Mouse (Mus musculus) liver, embryonic 15.5 days (tissue): ENCODE data around the gene Itfg2. TPM values are rescaled to one million over a fixed set of nuclear protein-coding genes. Genes with fewer than 3 reads are reported as not detected.

ENCODE experiments used
- ATAC-seq: fragments of 200-750 bp; cut with Nextera tagmentation; 2 replicates; pipeline ENCODE4 v1.8.0; 2017; ENCODE audit warnings: moderate number of reproducible peaks, mild to moderate bottlenecking, moderate library complexity; ENCODE audit not compliant: insufficient read depth
- H3K27ac ChIP-seq: fragments of 300-500 bp; sonication (generic); replicated peaks from 2 replicates; pipeline ENCODE4 v1.5.1; 2015; ENCODE audit warnings: mild to moderate bottlenecking, inconsistent platforms
- H3K27me3 ChIP-seq: fragments of 300-500 bp; sonication (generic); 2 replicates; pipeline ENCODE4 v1.6.1; 2015; ENCODE audit warnings: mild to moderate bottlenecking, inconsistent platforms
- H3K36me3 ChIP-seq: fragments of 300-500 bp; sonication (generic); replicated peaks from 2 replicates; pipeline ENCODE4 v1.6.1; 2015; ENCODE audit warnings: moderate library complexity, mild to moderate bottlenecking, inconsistent platforms
- H3K4me1 ChIP-seq: fragments of 300-500 bp; sonication (generic); replicated peaks from 2 replicates; pipeline ENCODE4 v1.6.1; 2015; ENCODE audit warnings: inconsistent platforms
- H3K4me2 ChIP-seq: fragments of 300-500 bp; sonication (generic); 2 replicates; pipeline ENCODE4 v1.6.1; 2015; ENCODE audit warnings: moderate library complexity, mild to moderate bottlenecking, inconsistent platforms
- H3K4me3 ChIP-seq: fragments of 300-500 bp; sonication (generic); replicated peaks from 2 replicates; pipeline ENCODE4 v1.5.1; 2015; ENCODE audit warnings: mild to moderate bottlenecking, inconsistent platforms
- H3K9ac ChIP-seq: fragments of 300-500 bp; sonication (generic); 2 replicates; pipeline ENCODE4 v1.6.1; 2015; ENCODE audit warnings: moderate library complexity, mild to moderate bottlenecking, inconsistent platforms
- H3K9me3 ChIP-seq: fragments of 300-500 bp; sonication (generic); replicated peaks from 2 replicates; pipeline ENCODE4 v1.6.1; 2016; ENCODE audit warnings: inconsistent platforms
- WGBS: fragments of 180-500 bp; shearing (Covaris S2); methylation state at CpG from one replicate; pipeline ENCODE4 v1.1.7; 2015; ENCODE audit warnings: mixed read lengths; ENCODE audit not compliant: insufficient replicate concordance; 5-methylcytosine and 5-hydroxymethylcytosine counted together
- polyA plus RNA-seq: library from polyadenylated mRNA; unstranded; fragments of >200 nt; fragmentation: Nextera tagmentation; extraction: Ambion mirVana; gene quantifications from 2 replicates; pipeline ENCODE4 v1.2.1, GENCODE M21; 2015

Gene Itfg2
- polyA plus RNA-seq, 1 experiment from 2014 or later, result 12.1 TPM

GRCm38 (mm10) chr6:128455835-128456605 lies 31.3 kb upstream of the Itfg2 start:
- WGBS, result 63% methylated on average over 12 of the region's 12 CpGs
- Histone ChIP-seq H3K36me3 (no peaks in the 10 kb centered on the region), H3K9me3 (no peaks in the 10 kb centered on the region), H3K27ac (no peak overlapping the region), H3K27me3 (no peaks in the 10 kb centered on the region), H3K4me2 (no peak overlapping the region), H3K4me3 (no peak overlapping the region), H3K4me1 (no peaks in the 10 kb centered on the region), H3K9ac (no peak overlapping the region)
- ATAC-seq, result no peak

- 72% methylated on average over 5 of the region's 5 CpGs for WGBS
- ATAC-seq, result no peak
- Histone ChIP-seq H3K27ac (no peak overlapping the region), H3K9me3 (no peaks in the 10 kb centered on the region), H3K4me2 (no peak overlapping the region), H3K4me1 (peaks cover 20% of the 10 kb centered on the region), H3K36me3 (no peaks in the 10 kb centered on the region), H3K4me3 (no peak overlapping the region), H3K27me3 (no peaks in the 10 kb centered on the region), H3K9ac (no peak overlapping the region)
Observed at GRCm38 (mm10) chr6:128447063-128447462, 22.3 kb upstream of the Itfg2 start.

- Histone ChIP-seq H3K4me1 (peaks cover 20% of the 10 kb centered on the region), H3K36me3 (no peaks in the 10 kb centered on the region), H3K4me2 (peak overlapping the region; percentile 48), H3K4me3 (peak overlapping the region; percentile 12), H3K9ac (no peak overlapping the region), H3K27me3 (no peaks in the 10 kb centered on the region), H3K27ac (no peak overlapping the region), H3K9me3 (no peaks in the 10 kb centered on the region)
- ATAC-seq, result 0 out of 2 replicates have a peak, but pooled peaks have one; percentile 27
- WGBS, result 15% methylated on average over 14 of the region's 14 CpGs
Observed at GRCm38 (mm10) chr6:128445761-128446535, 21.2 kb upstream of the Itfg2 start.

GRCm38 (mm10) chr6:128440238-128440637 lies 15.5 kb upstream of the Itfg2 start:
- Histone ChIP-seq H3K27ac (0 out of 2 replicates have a peak overlapping the region, but pooled peaks have one; percentile 16), H3K4me2 (no peak overlapping the region)

GRCm38 (mm10) chr6:128438871-128439341 lies 14.2 kb upstream of the Itfg2 start:
- 18% methylated on average over 18 of the region's 18 CpGs for WGBS
- peak; percentile 41 for ATAC-seq
- peaks cover 26% of the 10 kb centered on the region for H3K36me3 ChIP-seq
- peak overlapping the region; percentile 51; the same call in 1 of the 2 replicates for H3K27ac ChIP-seq
- H3K4me1 ChIP-seq, result peaks cover 53% of the 10 kb centered on the region
- H3K27me3 ChIP-seq, result no peaks in the 10 kb centered on the region
- H3K9ac ChIP-seq, result peak overlapping the region; percentile 88
- peak overlapping the region; percentile 100 for H3K4me2 ChIP-seq
- H3K9me3 ChIP-seq, result no peaks in the 10 kb centered on the region
- H3K4me3 ChIP-seq, result peak overlapping the region; percentile 90

More at GRCm38 (mm10) chr6:128440238-128440637, 15.5 kb upstream of the Itfg2 start:
- no peaks in the 10 kb centered on the region for H3K27me3 ChIP-seq
- H3K36me3 ChIP-seq, result peaks cover 13% of the 10 kb centered on the region
- peaks cover 57% of the 10 kb centered on the region for H3K4me1 ChIP-seq
- H3K4me3 ChIP-seq, result no peak overlapping the region
- 75% methylated on average over 2 of the region's 2 CpGs for WGBS
- no peaks in the 10 kb centered on the region for H3K9me3 ChIP-seq
- no peak overlapping the region for H3K9ac ChIP-seq
- no peak for ATAC-seq

GRCm38 (mm10) chr6:128438317-128438870 lies 13.7 kb upstream of the Itfg2 start, which contains the start of gene Fkbp4:
Fkbp4 (minus strand) TSS chr6:128438677.
- peak; percentile 93 for ATAC-seq
- WGBS, result under 1% methylated on average over 65 of the region's 67 CpGs

GRCm38 (mm10) chr6:128437731-128438316 lies 13.1 kb upstream of the Itfg2 start:
- under 1% methylated on average over 50 of the region's 52 CpGs for WGBS
- H3K4me1 ChIP-seq, result peaks cover 53% of the 10 kb centered on the region
- H3K4me2 ChIP-seq, result peak overlapping the region; percentile 100
- peaks cover 37% of the 10 kb centered on the region for H3K36me3 ChIP-seq
- peak overlapping the region; percentile 90 for H3K4me3 ChIP-seq
- H3K27me3 ChIP-seq, result no peaks in the 10 kb centered on the region
- H3K9me3 ChIP-seq, result no peaks in the 10 kb centered on the region
- peak; percentile 72 for ATAC-seq
- H3K9ac ChIP-seq, result peak overlapping the region; percentile 88
- peak overlapping the region; percentile 88 for H3K27ac ChIP-seq

More at GRCm38 (mm10) chr6:128438317-128438870, 13.7 kb upstream of the Itfg2 start, which contains the start of gene Fkbp4:
- Histone ChIP-seq H3K27me3 (no peaks in the 10 kb centered on the region), H3K4me1 (peaks cover 53% of the 10 kb centered on the region), H3K9ac (peak within 1 kb of the TSS; percentile 88), H3K9me3 (no peaks in the 10 kb centered on the region), H3K4me2 (peak within 1 kb of the TSS; percentile 100), H3K36me3 (peaks cover 32% of the 10 kb centered on the region), H3K4me3 (peak within 1 kb of the TSS; percentile 90), H3K27ac (peak within 1 kb of the TSS; percentile 88)

GRCm38 (mm10) chr6:128437288-128437687 lies 12.6 kb upstream of the Itfg2 start:
- H3K27ac ChIP-seq, result peak overlapping the region; percentile 88
- under 1% methylated on average over 10 of the region's 10 CpGs for WGBS

GRCm38 (mm10) chr6:128436356-128437005 lies 11.8 kb upstream of the Itfg2 start:
- peak overlapping the region; percentile 88; the same call in 1 of the 2 replicates for H3K9ac ChIP-seq
- no peaks in the 10 kb centered on the region for H3K9me3 ChIP-seq
- 74% methylated on average over 8 of the region's 8 CpGs for WGBS
- peak overlapping the region; percentile 100 for H3K4me2 ChIP-seq
- no peak for ATAC-seq
- H3K4me1 ChIP-seq, result peaks cover 53% of the 10 kb centered on the region
- no peaks in the 10 kb centered on the region for H3K27me3 ChIP-seq
- peaks cover 51% of the 10 kb centered on the region for H3K36me3 ChIP-seq
- H3K27ac ChIP-seq, result no peak overlapping the region
- H3K4me3 ChIP-seq, result peak overlapping the region; percentile 90

More at GRCm38 (mm10) chr6:128437288-128437687, 12.6 kb upstream of the Itfg2 start:
- Histone ChIP-seq H3K9ac (peak overlapping the region; percentile 88), H3K27me3 (no peaks in the 10 kb centered on the region), H3K36me3 (peaks cover 43% of the 10 kb centered on the region), H3K4me2 (peak overlapping the region; percentile 100), H3K9me3 (no peaks in the 10 kb centered on the region), H3K4me3 (peak overlapping the region; percentile 90), H3K4me1 (peaks cover 53% of the 10 kb centered on the region)
- ATAC-seq, result no peak

- H3K4me2 ChIP-seq, result 0 out of 2 replicates have a peak overlapping the region, but pooled peaks have one; percentile 8
- WGBS, result 47% methylated on average over 5 of the region's 5 CpGs
- no peaks in the 10 kb centered on the region for H3K27me3 ChIP-seq
- H3K27ac ChIP-seq, result no peak overlapping the region
- no peak overlapping the region for H3K4me3 ChIP-seq
- no peaks in the 10 kb centered on the region for H3K9me3 ChIP-seq
- no peak for ATAC-seq
- H3K36me3 ChIP-seq, result peaks cover 61% of the 10 kb centered on the region
- no peak overlapping the region for H3K9ac ChIP-seq
- H3K4me1 ChIP-seq, result peaks cover 52% of the 10 kb centered on the region
Observed at GRCm38 (mm10) chr6:128435474-128435873, 10.7 kb upstream of the Itfg2 start.
